Mouse (Mus musculus) adrenal gland, adult 8-10 months (tissue): ENCODE data around the gene Cdhr3. TPM values are rescaled to one million over a fixed set of nuclear protein-coding genes. Genes with fewer than 3 reads are reported as not detected.

Experiments used
- DNase-seq: peaks from one replicate; pipeline ENCODE4 v3.0.0; 2022
- total RNA-seq, 4 experiments: library from RNA; stranded (reverse); gene quantifications; 2 replicates each; pipeline ENCODE4 v1.2.4; 2022

Gene Cdhr3
- total RNA-seq, result under 1 TPM in 2 of 4 experiments, not detected in 2; 0.15 to 0.30 TPM

DNA sequence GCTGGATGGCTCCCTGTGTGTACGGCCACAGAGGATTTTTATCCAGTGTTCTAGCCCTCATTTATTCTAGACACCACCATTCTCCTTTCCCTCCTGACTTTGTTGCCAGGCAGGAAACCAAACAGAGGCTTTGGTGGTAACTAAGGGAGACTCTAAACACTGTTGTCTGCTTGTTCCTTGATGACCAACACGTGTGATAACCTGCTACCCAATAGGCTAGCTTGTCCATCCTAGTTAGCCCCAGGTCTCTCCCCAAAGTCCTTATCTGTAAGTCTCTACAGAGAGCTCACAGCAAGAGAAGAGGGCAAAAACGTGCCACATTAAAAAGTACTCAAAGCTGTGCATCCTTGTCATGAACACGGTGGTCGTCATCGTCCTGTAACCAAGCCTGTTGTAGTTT, at the start of gene Cdhr3:
Gene Cdhr3 (minus strand): TSS at position 101 of the 400 bp plus-strand sequence.
- DNase-seq, result no peak

DNA sequence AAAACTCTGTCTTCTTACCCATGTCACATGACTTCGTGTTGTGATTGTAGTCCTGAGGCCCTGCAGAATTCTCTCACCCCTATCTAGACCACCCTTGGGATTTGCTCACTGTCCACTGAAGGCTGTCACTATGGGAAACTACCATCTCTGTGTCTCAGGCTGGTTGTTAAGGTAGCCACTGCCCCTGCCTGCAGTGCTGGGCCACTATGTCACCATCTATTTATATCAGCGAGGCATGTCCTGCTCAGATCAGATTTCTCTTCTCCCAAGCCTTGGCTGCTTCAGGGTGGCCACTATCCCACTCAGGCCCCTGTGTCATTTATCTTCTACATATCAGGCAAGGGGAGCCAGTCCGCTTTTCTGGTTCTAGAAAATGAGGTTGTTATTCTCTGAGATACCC, 46.4 kb upstream of the Cdhr3 start:
- DNase-seq, result no peak

DNA sequence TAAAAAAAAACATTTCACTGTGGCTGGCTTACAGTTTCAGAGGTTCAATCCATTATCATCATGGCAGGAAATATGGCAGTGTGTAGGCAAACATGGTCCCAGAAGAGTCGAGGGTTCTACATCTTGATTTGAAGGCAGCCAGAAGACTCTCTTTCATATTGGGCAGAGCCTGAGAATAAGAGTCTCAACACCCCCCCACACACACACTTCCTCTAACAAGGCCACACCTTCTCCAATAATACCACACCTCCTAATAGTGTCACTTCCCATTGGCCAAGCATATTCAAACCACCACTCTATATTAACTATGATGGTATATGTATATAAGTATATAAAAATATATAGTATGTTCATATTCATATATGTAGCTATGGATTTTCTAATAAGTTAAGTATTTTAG, 45.2 kb upstream of the Cdhr3 start:
- no peak for DNase-seq

DNA sequence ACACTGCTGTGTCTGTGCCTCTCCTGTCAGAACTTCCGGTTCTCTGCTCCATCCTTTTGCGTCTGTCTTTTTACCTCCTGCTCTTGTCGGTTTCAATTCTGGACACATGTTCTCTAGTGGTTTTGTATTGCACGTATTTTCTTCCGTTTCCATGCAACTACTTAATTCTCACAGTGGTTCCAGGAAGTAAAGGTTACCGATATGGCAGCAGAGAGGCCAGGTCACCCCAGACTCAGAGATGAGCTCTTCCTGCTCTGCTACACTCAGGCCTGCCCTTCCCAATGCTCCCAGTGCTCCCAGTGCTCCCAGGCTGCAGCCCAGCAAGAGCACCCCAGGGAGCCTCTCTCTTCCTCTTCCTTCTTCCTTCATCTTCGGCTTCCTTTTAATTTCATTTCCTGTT, 39.1 kb upstream of the Cdhr3 start:
- no peak for DNase-seq

DNA sequence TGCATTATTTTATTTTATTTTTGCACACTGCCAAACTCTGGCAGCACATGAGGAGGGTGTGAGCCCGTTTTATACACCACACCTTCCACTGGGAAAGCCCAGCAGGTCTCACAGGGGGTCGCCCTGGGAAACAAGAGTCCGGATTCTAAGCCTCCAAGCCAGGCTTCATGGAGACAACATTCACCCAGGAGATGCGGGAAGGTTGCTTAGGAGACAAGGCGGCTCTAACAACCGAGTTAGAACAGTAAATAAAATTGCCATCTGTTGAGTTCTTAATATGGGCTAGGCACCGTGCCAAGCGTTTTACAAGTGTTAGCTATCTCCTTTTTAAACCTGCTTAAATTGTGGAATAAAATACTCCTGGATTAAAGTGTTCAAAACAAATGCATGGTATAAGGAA, 37.7 kb upstream of the Cdhr3 start:
- DNase-seq, result no peak

DNA sequence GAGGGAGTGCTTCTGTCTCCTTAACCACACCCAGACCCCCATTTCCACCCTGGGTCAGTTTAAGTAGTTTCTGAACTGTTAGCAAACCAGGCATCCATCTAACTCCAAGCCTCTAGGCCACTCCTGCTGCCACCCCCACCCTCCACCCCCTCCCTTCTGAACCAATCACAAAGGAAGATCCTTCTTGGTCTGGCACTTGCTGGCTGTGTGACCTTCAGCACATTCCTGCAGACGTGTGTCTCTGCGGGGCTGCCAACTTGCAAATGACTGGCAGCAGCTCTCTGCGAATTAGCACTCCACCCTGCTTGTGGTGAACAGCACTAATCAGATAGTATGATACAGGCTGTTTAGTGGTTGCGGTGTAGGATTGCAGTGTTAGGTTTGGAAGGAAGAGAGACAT, 36.7 kb upstream of the Cdhr3 start:
- DNase-seq, result peak; percentile 47

DNA sequence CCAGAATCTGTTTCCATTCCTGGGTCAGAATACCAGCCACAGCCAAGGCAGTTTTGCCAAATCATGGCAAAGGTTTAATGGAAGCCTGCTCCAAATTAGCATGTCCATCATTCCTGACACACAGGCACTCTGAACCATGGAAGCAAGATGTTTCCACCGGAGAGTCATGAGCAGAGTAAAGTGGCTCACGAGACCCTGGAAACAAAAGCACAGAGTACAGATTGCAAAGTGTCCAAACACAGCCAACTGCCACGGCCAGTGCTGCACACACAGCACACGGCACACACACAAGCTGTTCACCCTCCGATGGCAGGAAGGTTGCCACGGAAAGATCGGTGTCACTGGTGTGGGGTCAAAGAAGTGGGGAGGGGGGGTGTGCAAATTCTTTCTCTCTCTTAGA, 36.0 kb upstream of the Cdhr3 start:
- no peak for DNase-seq

DNA sequence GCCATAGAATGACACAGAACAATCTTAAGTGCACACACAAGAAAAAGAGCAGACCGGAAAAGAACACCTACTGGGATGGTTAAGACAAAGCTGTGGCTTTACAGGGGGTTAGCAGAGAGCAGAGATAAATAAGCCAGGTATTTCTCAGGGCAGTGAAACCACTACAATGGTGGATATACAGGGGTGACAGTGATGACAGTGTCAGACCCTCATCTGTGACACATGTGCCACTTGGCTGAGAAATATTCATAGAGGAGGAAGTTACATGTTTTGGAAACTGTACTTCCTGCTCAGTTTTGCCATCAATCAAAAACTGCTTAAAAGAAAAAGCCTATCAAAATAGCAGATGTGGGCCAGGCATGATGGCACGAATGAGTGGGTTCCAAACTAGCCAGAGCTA, 35.4 kb upstream of the Cdhr3 start:
- no peak for DNase-seq

DNA sequence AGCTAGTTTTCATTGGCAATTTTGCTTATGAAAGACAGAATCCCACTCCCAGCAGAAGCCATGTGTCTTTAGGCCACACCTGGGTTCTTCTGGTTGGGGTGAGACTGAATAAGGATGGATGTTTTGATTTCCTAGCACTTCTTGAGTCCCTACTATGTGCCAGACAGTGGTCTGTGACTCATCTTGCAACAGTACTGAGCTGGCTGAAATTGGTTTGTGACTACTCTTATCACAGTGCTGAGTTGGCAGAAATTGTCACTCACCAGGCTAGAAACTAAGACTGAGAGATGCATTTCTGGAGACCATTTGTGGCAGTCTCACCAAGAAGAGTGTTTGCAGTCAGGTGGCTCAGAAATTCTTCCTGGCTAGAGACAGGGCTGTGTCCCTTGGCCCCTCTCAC, 33.6 kb upstream of the Cdhr3 start:
- DNase-seq, result no peak

DNA sequence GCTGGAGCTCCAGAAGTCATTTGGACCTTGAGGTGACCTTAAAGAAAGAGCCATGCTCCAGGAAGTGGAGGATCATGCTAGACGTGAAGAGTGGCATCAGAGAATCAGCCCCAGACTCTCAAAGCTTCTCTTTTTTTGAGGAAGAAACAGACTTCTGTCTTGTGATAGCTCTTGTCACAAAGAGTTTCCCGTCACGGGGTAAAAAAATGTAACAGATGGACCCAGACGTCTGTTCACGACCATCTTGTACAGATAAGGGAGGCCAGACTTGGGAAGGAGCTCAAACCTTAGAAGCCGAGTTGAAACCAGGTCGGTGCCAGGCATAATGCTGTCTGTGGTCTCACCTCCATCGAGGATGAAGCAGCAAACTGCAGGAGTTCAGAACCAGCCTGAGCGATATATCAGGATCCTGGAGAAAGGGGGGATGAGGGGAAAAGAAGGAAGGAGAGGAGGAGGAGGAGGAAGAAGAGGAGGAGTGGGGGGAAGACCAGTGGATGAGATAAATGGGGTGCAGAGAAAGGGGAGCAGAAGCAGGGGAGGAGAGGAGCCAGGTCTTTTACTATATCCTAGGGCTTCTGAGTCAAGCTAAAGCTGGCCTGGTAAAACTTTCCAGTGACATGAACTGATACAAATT, 33.0 kb upstream of the Cdhr3 start:
- DNase-seq, result no peak

DNA sequence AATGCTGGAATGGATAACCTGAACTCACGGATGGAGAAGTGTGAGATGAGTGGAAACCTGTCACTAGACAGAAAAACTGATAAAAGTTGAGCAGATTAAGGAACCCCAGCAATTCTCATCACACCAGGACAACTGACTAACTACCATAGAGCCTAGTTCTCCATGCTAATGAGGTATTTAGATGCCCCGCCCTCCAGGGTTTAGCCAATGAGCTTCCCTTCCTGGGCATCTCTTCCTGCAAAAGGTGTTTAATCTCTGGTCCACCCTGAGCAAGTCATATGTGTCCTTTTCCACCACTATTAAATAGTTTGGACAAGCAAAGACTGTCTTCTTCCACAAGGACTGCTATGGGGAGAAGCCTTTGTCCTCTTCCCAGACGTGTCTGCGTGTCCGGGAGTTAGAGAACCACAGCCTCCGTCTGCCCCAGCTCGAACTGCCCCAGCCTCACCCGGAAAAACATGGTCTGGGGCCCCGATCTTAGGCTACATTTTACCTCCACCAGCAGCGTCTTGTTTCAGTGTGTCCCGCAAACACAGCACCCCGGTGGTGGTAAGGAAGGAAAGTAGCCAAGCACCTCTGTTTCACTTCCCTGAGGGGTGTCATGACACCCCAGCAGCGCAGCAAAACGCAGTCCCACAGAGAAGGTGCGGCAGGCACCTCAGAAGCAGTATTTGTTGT, 26.1 kb upstream of the Cdhr3 start:
- DNase-seq, result no peak

DNA sequence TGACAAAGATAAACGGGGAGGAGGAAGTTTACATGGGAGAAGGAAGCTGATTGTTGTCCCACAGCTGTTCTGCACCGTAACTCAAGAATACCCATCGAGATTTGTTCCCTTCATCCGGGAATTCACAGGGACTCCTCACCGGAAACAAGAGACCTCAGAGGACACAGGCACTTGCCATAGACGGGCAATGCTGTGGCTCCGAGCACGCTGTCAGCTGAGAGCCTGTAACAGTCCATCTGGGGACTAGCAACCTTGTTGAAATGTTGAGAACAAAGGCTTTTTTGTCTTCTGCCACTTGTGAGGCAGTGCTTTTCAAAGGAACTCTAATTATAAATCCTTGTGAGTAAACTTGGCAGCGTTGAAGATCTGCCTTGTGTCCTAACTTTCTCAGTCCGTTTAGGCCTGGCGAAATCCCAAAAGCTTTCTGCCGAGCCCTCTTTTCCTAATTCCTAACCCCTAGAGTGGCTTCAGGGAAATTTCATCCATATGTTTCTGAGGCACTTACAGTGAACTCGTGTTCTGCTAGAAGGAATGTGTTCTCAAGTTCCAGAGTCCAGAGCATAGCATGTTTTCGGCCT, 18.3 kb upstream of the Cdhr3 start:
- DNase-seq, result peak; percentile 10

DNA sequence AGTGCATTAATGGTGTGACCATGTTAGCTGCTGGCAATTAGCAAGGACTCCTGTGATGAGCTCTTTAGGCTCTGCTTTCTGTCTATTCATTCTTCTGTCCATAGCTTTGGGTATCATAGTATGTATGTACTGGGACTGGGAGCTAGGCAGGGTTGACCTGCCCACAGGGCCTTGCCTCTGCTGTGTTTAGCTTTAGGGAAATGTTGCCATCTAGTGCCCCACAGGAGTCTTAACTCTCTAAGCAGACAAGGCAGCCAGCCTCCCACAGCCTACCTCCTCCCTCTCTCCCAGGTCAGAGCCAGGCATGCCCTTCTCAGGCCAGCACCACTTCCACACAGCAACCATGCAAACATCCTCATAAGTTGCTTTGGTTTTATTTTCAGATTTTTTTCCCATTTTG, 16.9 kb upstream of the Cdhr3 start:
- peak; percentile 20 for DNase-seq

DNA sequence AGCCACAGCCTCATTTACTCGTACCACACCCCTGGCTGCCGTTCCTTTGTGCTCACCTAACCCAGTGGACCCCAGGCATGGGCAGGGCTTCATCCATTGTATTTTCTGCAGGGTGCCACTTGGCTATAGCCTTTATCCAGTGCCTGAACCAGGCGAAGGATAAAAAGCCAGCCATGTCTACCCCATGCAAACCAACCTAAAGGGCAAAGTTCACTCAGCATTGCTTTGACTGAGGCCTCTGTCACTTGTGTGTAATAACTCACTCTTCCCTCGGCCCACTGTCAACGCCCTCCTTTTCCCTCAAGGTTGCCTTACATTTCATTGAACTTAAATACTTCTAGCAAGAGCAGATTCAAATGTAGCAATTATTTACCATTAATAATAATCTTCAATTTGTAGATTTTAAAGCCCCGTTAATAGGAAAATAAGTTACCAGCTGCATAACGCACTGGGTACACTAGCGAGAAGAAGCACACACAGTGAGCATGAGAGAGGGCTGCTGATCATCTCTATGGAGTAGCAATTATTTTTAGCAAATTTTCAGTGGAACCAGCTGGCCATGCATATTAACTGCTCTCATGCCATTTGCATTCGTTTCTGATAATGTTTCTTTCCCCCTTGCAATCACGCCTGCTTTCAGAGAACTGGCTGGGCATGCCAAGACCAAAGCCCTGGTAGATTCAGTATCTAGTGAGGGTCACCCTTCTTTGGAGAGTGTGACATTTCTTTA, 13.9 kb upstream of the Cdhr3 start:
- DNase-seq, result no peak

DNA sequence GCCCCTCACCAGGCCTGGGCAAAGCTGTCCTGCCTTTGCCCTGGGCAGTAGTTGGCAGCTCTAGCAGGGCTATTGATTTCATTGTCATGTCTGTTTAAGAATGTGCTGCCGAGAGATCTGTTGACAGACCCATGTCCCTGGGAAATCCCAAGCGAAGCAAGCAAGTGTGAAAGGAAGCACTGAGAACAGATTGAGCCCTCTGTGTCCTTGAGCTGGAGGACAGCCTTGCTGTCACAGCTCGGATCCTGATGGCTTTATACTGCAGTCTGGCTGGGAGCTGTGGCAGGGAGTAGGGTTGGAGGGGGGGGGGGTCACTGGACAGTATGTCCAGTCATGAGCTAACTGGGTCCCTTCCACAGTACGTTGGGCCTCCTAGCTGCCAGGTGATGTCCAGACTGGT, 13.0 kb upstream of the Cdhr3 start:
- DNase-seq, result peak; percentile 39

DNA sequence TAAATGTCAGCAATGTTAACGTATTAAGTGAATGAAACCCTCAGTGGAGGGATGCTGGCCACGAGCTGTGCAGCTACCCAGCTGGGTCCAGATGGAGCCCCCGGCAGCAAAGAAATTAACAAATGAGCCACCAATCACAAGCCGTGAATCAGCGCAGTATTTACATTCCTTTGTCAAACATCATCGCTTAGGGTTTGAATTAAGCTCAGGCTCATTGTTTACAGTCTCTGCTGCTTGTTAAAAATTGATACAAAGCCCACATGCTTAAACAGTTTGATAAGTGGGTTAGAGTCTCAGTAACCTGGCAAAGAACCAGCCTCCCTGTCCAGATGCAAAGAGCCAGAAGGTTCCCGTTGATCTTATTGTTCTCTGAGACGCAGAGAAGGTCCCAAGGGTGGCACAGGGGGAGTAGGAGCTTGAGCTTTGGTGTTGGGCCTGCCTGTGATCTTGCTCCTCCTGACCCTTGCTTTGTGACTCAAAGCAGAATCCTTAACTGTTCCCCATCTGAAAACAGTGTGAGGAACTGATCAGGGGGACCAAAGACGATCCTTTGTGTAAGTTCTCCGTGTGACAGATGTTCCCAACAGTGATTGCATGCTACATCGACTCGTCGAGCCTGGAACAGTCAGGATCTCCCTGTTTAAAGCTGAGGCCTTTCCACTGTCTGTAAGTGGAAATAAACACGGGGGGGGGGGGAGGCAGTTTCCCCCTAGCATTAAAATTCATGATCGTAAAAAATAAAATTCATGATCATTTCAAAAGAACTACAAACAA, 9.9 kb upstream of the Cdhr3 start:
- no peak for DNase-seq

DNA sequence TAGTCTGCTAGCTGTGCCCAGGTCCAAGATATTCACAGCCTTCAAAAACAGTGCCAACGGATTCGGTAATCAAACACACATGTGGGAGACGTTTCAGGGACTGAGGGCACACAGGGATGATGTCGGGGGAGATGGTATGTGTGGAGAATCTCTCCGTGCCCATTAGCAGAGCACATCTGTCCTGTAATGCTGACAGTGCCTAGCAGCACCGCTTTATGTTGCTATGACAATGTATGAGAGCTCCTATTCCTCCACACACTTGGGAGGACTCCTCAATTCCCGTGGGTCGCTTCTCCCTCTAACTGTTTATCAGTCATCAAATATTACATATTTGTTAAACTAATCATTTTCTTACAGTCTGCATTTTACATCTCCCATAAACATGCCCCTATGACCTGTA, 9.0 kb upstream of the Cdhr3 start:
- no peak for DNase-seq

DNA sequence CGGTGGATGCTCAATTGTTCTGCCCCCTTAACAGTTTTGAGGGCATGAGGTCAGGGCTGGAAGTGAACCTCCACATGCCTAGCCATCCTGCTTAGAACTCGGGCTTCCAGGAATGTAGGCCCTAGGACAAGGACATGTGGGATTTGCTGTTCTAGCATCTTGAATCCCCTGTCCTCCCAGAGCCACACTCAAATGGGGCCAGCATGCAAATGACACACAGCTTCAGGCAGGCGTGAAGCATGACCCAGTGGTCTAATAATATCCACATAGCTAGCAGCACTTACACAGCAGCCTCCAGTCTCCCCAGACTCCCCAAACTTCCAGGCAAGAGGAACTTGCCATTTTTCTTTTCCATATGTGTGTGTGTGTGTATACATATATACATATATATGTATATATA, 3.3 kb upstream of the Cdhr3 start:
- no peak for DNase-seq

DNA sequence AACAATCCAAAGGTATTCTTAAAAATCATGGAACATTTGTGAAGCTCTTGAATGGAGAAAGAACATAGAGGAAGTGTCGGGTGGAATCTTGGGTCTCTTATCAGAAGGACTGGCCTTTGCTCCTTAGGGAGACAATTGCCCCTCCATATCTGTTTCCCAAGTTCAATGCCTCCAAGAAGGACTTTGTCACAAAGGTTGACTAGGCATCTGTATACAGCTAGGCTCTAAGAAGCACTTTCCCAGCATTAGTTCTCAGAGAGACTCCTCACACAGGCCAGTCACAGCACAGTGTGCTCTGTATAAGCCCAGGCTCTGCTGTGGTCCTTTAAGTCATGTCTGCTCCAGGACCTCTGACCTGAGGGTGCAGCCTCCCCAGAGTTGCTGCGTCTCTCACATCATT, 479 bp downstream of the Cdhr3 start:
- DNase-seq, result no peak

DNA sequence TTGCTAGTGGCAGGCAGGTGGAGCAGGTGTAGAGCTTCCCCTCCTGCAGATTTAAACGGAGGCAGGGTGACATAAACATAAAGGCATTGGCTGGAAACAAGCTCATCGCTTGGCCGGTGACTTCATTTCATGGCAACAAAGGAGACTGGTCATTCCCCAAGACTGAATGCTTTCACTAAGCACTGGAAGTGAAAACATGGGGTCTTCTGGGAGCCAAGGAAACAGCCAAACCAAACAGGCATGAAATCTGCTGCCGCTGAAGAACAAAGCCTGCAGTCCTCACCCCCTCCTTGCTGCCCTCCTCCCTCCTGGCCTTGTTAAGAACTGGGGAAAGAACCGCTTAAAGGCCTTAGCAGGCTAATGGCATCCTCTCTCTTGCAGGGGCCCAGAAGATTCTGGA, 6.5 kb downstream of the Cdhr3 start:
- no peak for DNase-seq

DNA sequence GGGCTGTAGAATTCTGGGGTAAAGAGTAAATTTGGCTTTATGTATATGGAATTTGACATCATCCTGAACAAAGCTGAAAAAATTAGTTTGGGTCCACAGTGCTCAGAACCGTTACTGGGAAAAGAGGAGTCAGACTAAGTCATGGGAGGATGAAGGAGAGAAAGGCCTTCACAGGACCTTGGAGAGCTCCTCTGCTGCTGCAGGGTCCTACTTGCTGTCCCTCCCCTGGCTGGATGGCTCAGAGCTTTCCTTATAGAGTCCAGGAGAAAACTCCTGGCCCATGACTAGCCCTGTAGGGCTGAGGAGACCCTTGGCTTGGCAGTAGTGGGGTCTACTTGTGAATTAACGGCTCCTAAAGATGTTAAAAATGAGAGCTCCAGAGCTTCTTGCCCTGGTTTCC, 8.0 kb downstream of the Cdhr3 start:
- no peak for DNase-seq

DNA sequence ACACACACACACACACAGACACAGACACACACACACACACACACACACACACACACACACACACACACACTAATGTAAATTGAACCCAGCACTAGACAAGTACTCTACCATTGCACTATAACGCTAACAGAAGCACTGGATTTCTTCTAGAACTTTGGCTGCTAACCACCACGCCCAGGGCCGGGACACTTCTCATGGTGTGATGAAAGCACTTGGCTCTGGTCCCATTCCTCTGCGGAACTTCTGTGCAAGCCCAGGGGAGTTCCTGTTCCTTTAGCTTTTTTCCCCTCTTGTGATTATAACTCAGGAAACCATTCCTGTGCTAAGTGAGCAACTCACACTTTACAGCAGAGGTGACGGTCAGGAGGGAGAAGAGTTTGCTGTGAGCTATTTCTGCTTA, 9.3 kb downstream of the Cdhr3 start:
- peak; percentile 26 for DNase-seq

DNA sequence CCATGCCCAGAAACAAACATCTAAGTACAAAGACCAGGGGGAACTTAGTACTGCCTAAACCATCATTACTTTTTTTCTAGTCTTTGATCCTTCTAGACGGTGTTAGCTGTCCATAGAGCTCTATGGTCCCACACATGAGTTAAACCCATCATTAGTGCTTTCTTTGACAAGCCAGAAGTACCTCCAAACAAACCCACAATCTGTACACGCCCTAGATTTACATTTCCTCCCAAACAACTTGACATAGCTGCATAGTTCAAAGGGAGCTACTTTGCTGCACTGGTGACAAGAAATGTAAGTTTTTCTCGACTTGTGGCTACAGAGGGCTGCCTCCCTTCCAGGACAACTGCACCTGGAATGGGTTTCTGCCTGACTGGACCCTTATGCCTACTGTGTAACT, 16.4 kb downstream of the Cdhr3 start:
- DNase-seq, result no peak
